Mouse (Mus musculus) bone marrow macrophage, adult 2 months (primary cell): Measurements from ENCODE around the gene Dmac2.

Source experiments
- CTCF ChIP-seq: IDR thresholded peaks from 2 replicates; pipeline ENCODE4 v1.5.1; 2012; ENCODE audit warnings: low read depth, mild to moderate bottlenecking, low read length, moderate library complexity
- POLR2A ChIP-seq: IDR thresholded peaks from 2 replicates; pipeline ENCODE4 v1.6.1; 2012; ENCODE audit warnings: mild to moderate bottlenecking, low read depth, low read length, borderline replicate concordance

GRCm38 (mm10) chr7:25632679-25633078 lies 13.5 kb downstream of the Dmac2 start:
- no peak for TF ChIP-seq CTCF
- no peak for TF ChIP-seq POLR2A
